Mouse (Mus musculus) cerebellum, adult 2 months (tissue): ENCODE data around the gene Tpk1.

Experiments
- CTCF ChIP-seq: fragments of 200-500 bp; IDR thresholded peaks from 2 replicates; pipeline ENCODE4 v1.5.1; 2011; ENCODE audit warnings: low read depth, mild to moderate bottlenecking, control low read depth, low read length, moderate library complexity, borderline replicate concordance; ENCODE audit not compliant: insufficient read depth
- POLR2A ChIP-seq: fragments of 200-500 bp; IDR thresholded peaks from 2 replicates; pipeline ENCODE4 v1.6.1; 2011; ENCODE audit warnings: low read length, control low read depth, borderline replicate concordance; ENCODE audit not compliant: insufficient read depth

DNA sequence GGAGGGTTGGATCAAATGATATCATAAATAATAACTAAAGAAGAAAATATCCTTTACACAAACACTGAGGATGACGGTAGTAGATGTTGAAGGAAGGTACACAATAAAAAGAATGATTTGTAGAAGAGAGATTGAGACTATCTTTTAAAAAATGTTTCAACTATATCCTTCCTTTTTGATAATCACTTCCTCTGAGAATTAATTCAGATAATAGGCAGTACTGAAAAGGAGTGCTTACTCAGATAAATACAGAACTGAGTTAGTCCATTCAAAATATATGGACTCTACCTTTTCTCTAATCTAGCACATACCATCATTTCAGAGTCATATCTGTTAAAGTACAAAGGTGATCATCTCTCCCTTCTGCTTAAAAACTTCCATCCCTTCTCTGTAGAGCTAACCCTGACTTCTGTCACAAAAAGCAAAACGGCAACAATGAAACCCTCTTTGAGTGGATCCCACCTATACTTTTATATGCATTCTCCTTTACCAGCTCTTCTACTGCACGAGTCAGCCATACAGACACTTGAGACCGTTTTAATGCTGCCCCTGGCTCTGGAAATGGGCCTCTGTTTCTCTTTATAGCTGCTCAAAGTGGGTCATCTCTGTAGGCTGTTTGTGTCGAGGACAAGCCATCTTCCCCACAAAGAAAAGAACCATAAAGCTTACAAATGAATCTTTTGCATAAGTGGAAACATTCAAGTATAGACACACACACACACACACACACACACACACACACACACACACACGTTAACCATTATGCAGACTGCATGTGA, 263.7 kb downstream of the Tpk1 start:
- TF ChIP-seq CTCF (no peak), POLR2A (no peak)
